Mouse (Mus musculus): ENCODE results near the gene Pex14. TPM values are rescaled to one million over a fixed set of nuclear protein-coding genes. Genes with fewer than 3 reads are reported as not detected.
"Not testable (repeated sequence)": the region's sequence is repeated elsewhere in the genome, so short reads cannot be mapped to it uniquely, and the experiment has no call there.

The Pex14 gene
- total RNA-seq, 2 experiments from 2014 or later, result 21.6 to 24.3 TPM

GRCm38 (mm10) chr4:149131789-149132565, 32.3 kb upstream of the Pex14 start:
- H3K4me3 ChIP-seq, result no peak overlapping the region
- TF ChIP-seq CTCF (IDR thresholded peaks at IDR 0.05), result no peak
- peak; percentile 16 for DNase-seq
- intact Hi-C loops (cut with DNase I), result no loop called here
- no peak overlapping the region for H3K27ac ChIP-seq

DNA sequence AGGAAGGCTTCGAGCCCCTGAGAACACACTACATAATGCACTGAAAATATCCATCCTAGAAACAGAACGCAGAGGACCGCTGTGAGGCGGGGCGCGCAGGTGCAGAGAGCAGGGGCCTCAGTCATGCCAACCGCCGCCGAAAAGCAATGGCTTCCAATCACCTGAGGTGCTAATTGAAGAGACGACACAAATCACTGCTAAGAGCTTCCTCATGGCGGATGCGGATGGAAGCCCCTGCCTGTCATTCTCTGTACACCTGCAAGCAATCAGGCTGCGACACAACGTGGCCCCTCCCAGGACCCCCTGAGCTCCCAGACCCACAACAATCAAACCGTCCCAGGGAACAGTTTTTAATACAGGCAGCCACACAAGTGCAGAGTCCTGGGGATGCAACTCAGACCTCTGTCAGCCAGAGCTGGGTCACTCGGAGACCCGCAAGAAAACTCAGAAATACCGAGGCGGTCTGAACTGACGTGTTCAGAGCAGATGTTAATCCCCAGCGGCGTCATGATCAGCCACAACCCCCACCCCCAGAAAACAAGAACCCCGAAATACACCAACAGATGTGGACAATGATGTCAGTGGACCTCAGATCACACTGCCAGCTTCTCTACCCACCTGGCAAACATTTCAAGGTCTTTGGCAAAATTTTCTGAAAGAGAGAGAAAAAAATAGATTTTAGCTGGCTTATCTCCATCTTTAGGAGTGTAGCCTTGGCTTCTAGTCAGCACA, 31.5 kb upstream of the Pex14 start:
- no peak for TF ChIP-seq CTCF (IDR thresholded peaks at IDR 0.05)
- intact Hi-C loops (cut with DNase I), result no loop called here

GRCm38 (mm10) chr4:149128467-149128866, 28.8 kb upstream of the Pex14 start:
- H3K27ac ChIP-seq, result no peak overlapping the region
- no peak for TF ChIP-seq CTCF (IDR thresholded peaks at IDR 0.05)
- no peak for DNase-seq
- H3K4me3 ChIP-seq, result no peak overlapping the region
- intact Hi-C loops (cut with DNase I), result no loop called here

More for the DNA sequence above, 31.5 kb upstream of the Pex14 start:
- no peak for DNase-seq
- Histone ChIP-seq H3K4me3 (no peak overlapping the region), H3K27ac (no peak overlapping the region)

DNA sequence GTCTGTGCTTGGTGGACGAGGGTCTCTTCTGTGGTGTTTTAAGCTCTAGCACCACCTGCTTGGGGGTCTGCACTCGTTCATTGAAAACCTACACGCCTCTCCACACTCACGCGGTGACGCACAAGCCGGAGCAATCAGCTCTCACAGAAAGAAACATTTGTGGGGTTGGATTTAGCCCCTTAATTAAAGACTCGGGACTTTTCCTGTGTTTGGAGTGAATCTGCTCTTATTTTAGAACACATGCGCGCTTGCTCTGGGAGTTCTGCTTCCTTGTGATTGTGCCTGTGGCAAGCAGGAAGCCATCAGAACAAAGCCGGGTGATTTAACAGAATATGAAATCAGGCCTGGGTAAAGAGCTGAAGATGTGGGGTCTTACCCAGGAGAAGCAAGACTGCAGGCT, 27.0 kb upstream of the Pex14 start, which contains the start of gene Cort:
Cort (minus strand) TSS at position 101 of the 400 bp plus-strand sequence.
- Histone ChIP-seq H3K27ac (no peak within 1 kb of the TSS), H3K4me3 (no peak within 1 kb of the TSS)
- TF ChIP-seq CTCF (IDR thresholded peaks at IDR 0.05), result no peak
- DNase-seq, result no peak
- intact Hi-C loops (cut with DNase I), result no loop called here

- Histone ChIP-seq H3K4me3 (no peak overlapping the region), H3K27ac (no peak overlapping the region)
- no peak for TF ChIP-seq CTCF (IDR thresholded peaks at IDR 0.05)
- DNase-seq, result no peak
- intact Hi-C loops (cut with DNase I), result no loop called here
Observed at GRCm38 (mm10) chr4:149126115-149126509, 26.4 kb upstream of the Pex14 start.

- no peak for TF ChIP-seq CTCF (IDR thresholded peaks at IDR 0.05)
- intact Hi-C loops (cut with DNase I), result no loop called here
- no peak for DNase-seq
- no peak overlapping the region for H3K27ac ChIP-seq
- no peak overlapping the region for H3K4me3 ChIP-seq
Observed at GRCm38 (mm10) chr4:149125341-149126114, 25.9 kb upstream of the Pex14 start.

DNA sequence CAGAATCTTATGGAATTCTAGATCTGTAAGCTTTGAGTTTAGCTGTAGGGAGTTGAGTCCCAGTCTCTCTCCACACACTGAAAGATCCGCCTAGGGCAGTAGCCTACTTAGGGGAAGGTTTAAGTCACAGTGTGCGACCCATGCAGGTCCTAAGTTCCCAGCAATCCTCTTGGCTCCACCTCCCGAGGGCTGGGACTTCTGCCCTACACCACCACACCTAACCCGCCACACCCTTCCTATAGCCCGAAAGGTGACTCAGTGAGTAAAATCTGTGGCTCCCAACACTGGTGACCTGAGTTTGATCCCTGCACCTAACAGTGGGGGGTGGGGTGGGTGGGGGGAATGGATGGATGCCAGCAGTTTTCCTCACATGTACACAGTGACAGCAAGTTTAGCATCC, 23.8 kb upstream of the Pex14 start:
- intact Hi-C loops (cut with DNase I), result no loop called here
- no peak for TF ChIP-seq CTCF (IDR thresholded peaks at IDR 0.05)
- H3K27ac ChIP-seq, result no peak overlapping the region
- no peak overlapping the region for H3K4me3 ChIP-seq
- DNase-seq, result no peak

DNA sequence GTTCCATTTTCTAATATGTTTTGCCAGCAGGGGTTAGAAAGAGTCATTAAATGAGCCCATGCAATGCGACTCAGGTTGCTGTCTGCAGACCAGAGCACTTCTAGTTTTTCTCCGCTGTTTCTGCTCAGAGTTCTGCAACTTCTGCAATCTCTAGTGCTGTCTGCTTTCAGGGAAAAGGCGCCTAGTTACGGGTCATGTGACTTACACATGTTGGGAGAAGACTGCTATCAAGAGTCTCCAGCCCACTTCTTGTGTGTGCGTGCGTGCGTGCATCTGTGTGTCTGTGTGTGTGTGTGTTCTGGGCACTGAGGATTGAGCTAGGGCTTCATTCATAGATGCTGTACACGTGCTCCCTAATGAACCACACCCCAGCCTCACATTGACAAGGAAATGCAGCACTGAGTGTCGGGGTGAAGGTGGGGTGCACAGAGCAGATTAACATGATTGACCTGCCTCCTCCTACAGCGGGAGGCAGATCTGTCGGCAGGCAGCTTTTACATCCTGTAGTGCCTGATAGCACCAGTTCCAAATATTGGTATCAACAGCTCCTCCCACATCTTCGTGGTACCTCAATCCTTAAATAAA, 20.4 kb upstream of the Pex14 start:
- H3K4me3 ChIP-seq; intact Hi-C loops (cut with DNase I); H3K27ac ChIP-seq; DNase-seq: not testable (repeated sequence)

- Histone ChIP-seq H3K27ac (peak within 1 kb of the TSS; percentile 91), H3K4me3 (peak within 1 kb of the TSS; percentile 89)
- peak; percentile 93 for DNase-seq
- intact Hi-C loops (cut with DNase I), result no loop called here
- peak; percentile 19; the same call in 1 of the 2 replicates for TF ChIP-seq CTCF (IDR thresholded peaks at IDR 0.05)
Observed at GRCm38 (mm10) chr4:149103875-149104561, 4.3 kb upstream of the Pex14 start, which contains the start of gene Dffa. Dffa (plus strand) TSS chr4:149104146.

DNA sequence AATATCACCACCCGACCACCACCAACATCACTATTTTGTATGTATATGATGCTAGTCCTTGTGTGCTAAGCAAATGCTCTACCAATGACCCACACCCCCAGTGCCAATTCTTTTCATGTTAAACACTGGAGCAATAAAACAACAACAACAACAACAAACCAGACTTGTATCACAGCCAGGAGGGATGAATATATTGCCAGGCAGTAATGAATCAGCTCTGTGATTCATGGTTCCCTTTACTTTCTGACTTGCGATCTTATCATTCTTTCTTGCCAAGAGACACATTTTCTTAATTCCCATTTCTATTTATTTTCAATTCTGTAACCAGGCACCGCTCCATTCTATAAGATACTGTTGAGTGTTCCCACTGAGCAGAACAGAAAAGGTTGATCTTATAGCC, 1.8 kb upstream of the Pex14 start:
- Histone ChIP-seq H3K4me3 (no peak overlapping the region), H3K27ac (no peak overlapping the region)
- DNase-seq, result no peak
- intact Hi-C loops (cut with DNase I), result no loop called here
- no peak for TF ChIP-seq CTCF (IDR thresholded peaks at IDR 0.05)

DNA sequence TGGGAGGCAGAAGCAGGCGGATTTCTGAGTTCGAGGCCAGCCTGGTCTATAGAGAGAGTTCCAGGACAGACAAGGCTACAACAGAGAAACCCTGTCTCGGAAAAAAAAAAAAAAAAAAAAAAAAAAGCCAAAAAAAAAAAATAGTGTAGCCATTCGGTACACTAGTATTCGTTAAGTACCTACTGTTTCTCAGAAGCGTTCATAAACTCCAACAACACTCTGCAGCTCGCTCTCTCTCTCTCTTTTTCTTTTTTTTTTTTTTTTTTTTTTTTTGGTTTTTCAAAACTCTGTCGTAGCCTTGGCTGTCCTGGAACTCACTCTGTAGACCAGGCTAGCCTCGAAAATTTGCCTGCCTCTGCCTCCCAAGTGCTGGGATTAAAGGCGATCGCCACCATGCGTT, 773 bp upstream of the Pex14 start:
- H3K4me3 ChIP-seq; DNase-seq; H3K27ac ChIP-seq; intact Hi-C loops (cut with DNase I): not testable (repeated sequence)

DNA sequence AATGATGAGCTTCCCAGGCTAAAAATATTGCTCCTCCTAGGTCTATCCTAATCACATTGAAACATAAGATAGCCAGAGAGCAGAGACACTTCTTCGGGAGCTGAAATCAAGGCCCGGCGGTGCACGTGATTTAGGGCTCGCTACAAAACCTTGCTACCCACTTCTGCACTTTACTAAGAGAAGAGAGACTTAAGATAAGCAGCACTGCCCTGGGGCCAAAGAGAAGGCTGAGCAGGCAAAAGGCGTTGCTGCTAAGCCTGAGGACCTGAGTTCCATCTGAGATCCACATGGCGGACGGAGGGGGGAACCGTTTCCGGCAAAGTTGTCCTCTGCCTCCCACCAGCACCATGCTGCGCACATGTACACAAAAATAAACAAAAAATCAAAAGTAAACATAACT, 1.1 kb downstream of the Pex14 start:
- peak overlapping the region; percentile 96; the same call in 1 of the 2 replicates for H3K27ac ChIP-seq
- no peak for TF ChIP-seq CTCF (IDR thresholded peaks at IDR 0.05)
- intact Hi-C loops (cut with DNase I), result no loop called here
- peak overlapping the region; percentile 86 for H3K4me3 ChIP-seq
- no peak for DNase-seq
